Mouse (Mus musculus): Measurements from ENCODE around the gene Tnf.

The Tnf gene

DNA sequence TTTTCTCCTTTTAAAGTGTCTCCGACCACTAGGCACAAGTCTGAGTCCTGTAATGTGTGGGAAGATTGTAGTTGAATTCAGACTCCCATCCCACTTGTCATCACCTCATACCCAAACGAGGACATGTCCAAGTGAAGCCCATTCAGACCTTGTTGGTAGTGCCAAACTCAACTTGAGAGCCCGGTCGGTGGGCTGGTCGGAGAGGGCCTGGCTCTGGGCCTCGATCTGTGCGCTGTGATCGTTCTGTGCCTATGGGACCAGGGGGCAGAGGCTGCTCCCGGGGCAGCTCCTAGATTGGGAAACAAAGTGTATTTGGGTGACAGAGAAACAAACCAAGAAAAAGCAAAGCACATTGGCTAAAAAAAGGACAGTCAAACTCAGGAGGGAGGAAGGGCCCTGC lies 48.7 kb downstream of the Tnf start:
- DNase-seq = no peak

- DNase-seq = no peak
Observed at GRCm38 (mm10) chr17:35152121-35152520, 49.7 kb downstream of the Tnf start.
